Mouse (Mus musculus) spleen, postnatal 4 days (tissue): ENCODE measurements around the gene Lrrc58.

Experiments used
- DNase-seq, 2 experiments: peaks; one replicate each; pipeline ENCODE4 v3.0.0; 2022; ENCODE audit warnings: low spot score in 2 of 2

Gene Lrrc58

GRCm38 (mm10) chr16:37920842-37921409, 52.7 kb downstream of the Lrrc58 start:
- no peak for DNase-seq

GRCm38 (mm10) chr16:37926087-37926486, 57.9 kb downstream of the Lrrc58 start:
- DNase-seq, result no peak

- DNase-seq, result no peak
These were observed 58.9 kb downstream of the Lrrc58 start for GRCm38 (mm10) chr16:37927117-37927516.

- DNase-seq, result no peak
These were observed 60.8 kb downstream of the Lrrc58 start for GRCm38 (mm10) chr16:37929006-37929405.

- no peak for DNase-seq
These were observed 61.4 kb downstream of the Lrrc58 start for GRCm38 (mm10) chr16:37929626-37930025.

- no peak for DNase-seq
These were observed 66.7 kb downstream of the Lrrc58 start for GRCm38 (mm10) chr16:37934932-37935331.

- no peak for DNase-seq
These were observed 69.1 kb downstream of the Lrrc58 start for GRCm38 (mm10) chr16:37937276-37937675.
